Mouse (Mus musculus) bone marrow macrophage, adult 2 months (primary cell): ENCODE measurements at regions not wholly inside any gene's neighbourhood (a gene's known extent, or its start where the extent isn't known, plus 50 kb on each side); places are given as distances from the start of the nearest gene placed in this dataset.

Source experiments
- H3K27ac ChIP-seq: 2 replicates; pipeline ENCODE4 v1.5.1; 2012; ENCODE audit warnings: low read depth, low read length; ENCODE audit not compliant: insufficient read depth
- H3K4me1 ChIP-seq: 2 replicates; pipeline ENCODE4 v1.6.1; 2012; ENCODE audit warnings: low read length; ENCODE audit not compliant: control insufficient read depth, insufficient read depth
- H3K4me3 ChIP-seq: 2 replicates; pipeline ENCODE4 v1.5.1; 2012; ENCODE audit warnings: mild to moderate bottlenecking, low read length, moderate library complexity; ENCODE audit not compliant: insufficient read depth
- CTCF ChIP-seq: IDR thresholded peaks from 2 replicates; pipeline ENCODE4 v1.5.1; 2012; ENCODE audit warnings: low read depth, mild to moderate bottlenecking, low read length, moderate library complexity
- POLR2A ChIP-seq: IDR thresholded peaks from 2 replicates; pipeline ENCODE4 v1.6.1; 2012; ENCODE audit warnings: mild to moderate bottlenecking, low read depth, low read length, borderline replicate concordance

GRCm38 (mm10) chr12:71487591-71488435 is 178.1 kb downstream of the Dact1 start:
- H3K27ac ChIP-seq, result no peak overlapping the region
- no peaks in the 10 kb centered on the region for H3K4me1 ChIP-seq
- TF ChIP-seq CTCF (no peak), POLR2A (no peak)
- no peak overlapping the region for H3K4me3 ChIP-seq

- Histone ChIP-seq H3K27ac (no peak overlapping the region), H3K4me1 (no peaks in the 10 kb centered on the region), H3K4me3 (no peak overlapping the region)
- no peak for TF ChIP-seq CTCF
- no peak for TF ChIP-seq POLR2A
Observed at GRCm38 (mm10) chr12:71489295-71489694, 179.6 kb downstream of the Dact1 start.

GRCm38 (mm10) chr12:71494803-71495293 is 185.2 kb downstream of the Dact1 start:
- TF ChIP-seq POLR2A, result no peak
- TF ChIP-seq CTCF, result no peak

GRCm38 (mm10) chr12:71498246-71499029 is 188.8 kb downstream of the Dact1 start:
- H3K4me1 ChIP-seq, result no peaks in the 10 kb centered on the region
- no peak overlapping the region for H3K27ac ChIP-seq
- no peak overlapping the region for H3K4me3 ChIP-seq
- TF ChIP-seq CTCF (no peak), POLR2A (no peak)

More at GRCm38 (mm10) chr12:71494803-71495293, 185.2 kb downstream of the Dact1 start:
- Histone ChIP-seq H3K27ac (no peak overlapping the region), H3K4me3 (no peak overlapping the region), H3K4me1 (no peaks in the 10 kb centered on the region)

GRCm38 (mm10) chr12:71501299-71501810 is 191.7 kb downstream of the Dact1 start:
- no peak overlapping the region for H3K27ac ChIP-seq
- no peak for TF ChIP-seq POLR2A
- TF ChIP-seq CTCF, result no peak
- no peaks in the 10 kb centered on the region for H3K4me1 ChIP-seq
- H3K4me3 ChIP-seq, result no peak overlapping the region

- TF ChIP-seq CTCF (no peak), POLR2A (no peak)
- H3K4me1 ChIP-seq, result no peaks in the 10 kb centered on the region
- no peak overlapping the region for H3K27ac ChIP-seq
- H3K4me3 ChIP-seq, result no peak overlapping the region
Observed at GRCm38 (mm10) chr12:71503265-71503664, 193.6 kb downstream of the Dact1 start.

GRCm38 (mm10) chr12:71506206-71506605 is 196.5 kb downstream of the Dact1 start:
- TF ChIP-seq POLR2A (no peak), CTCF (no peak)
- H3K27ac ChIP-seq, result no peak overlapping the region
- H3K4me3 ChIP-seq, result no peak overlapping the region
- H3K4me1 ChIP-seq, result no peaks in the 10 kb centered on the region

GRCm38 (mm10) chr12:71506716-71507115 is 197.0 kb downstream of the Dact1 start:
- H3K4me1 ChIP-seq, result no peaks in the 10 kb centered on the region
- TF ChIP-seq CTCF, result no peak
- TF ChIP-seq POLR2A, result no peak
- no peak overlapping the region for H3K4me3 ChIP-seq
- H3K27ac ChIP-seq, result no peak overlapping the region

GRCm38 (mm10) chr12:71512915-71513612 is 203.4 kb downstream of the Dact1 start:
- no peak overlapping the region for H3K4me3 ChIP-seq
- no peak overlapping the region for H3K27ac ChIP-seq
- TF ChIP-seq POLR2A, result no peak
- TF ChIP-seq CTCF, result no peak
- H3K4me1 ChIP-seq, result no peaks in the 10 kb centered on the region
